Mouse (Mus musculus) G1E-ER4 (cell line): ENCODE data around the gene Cnr2. TPM values are rescaled to one million over a fixed set of nuclear protein-coding genes. Genes with fewer than 3 reads are reported as not detected.

Experiments
- GATA1 ChIP-seq: IDR thresholded peaks from one replicate; pipeline ENCODE4 v1.8.0; 2012; ENCODE audit warnings: low read length, inconsistent platforms
- polyA plus RNA-seq: library from polyadenylated mRNA; stranded (reverse); fragments of >175 nt; gene quantifications from 2 replicates; pipeline ENCODE4 v1.2.3, GENCODE M21; 2012

Gene Cnr2
- polyA plus RNA-seq: 2.2 and 2.7 TPM in 2 replicates

DNA sequence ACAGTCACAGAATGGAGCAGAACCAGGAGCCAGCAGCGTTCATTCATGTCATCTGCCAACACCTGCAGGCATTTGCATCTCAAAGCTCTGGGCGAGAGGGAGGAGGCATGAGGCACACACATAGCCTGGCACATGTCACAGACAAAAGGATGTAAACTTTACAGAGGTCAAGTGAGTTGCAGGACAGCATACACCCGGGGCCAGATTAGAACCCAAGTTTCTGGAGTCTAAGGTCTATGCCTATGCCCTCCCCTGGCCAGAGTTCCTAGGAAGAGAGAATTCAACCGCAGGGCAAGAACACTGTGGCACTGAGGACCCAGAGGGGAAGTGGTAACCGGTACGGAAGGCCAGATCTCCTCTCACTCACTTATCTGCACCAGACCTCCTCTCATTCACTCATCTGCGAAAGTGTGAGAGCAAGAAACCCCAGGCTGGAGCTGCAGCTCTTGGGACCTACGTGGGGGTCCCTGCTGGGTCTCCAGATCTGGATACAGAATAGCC is at the start of gene Cnr2:
Gene Cnr2 (plus strand): TSS at position 324 of the 501 bp plus-strand sequence.
- TF ChIP-seq GATA1: no peak

DNA sequence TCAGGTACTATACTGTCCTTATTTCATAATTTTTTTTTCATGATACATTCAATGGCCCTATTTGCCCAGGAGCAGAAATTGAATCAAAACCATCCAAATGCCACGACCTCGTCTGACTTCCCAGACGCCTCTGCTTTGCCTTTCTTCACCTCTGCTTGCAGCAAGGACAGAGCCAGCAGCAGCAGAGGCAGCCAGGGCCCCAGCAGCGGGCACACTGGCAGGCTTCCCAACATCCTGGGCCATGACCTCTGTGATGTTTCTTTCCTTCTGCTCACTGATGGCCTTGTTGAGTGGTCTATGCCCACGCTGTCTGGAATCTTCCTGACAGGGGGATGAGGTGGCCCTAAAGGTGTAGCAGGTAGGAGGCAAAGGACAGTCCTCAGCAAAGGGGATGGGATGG is 47.6 kb upstream of the Cnr2 start:
- TF ChIP-seq GATA1: no peak

DNA sequence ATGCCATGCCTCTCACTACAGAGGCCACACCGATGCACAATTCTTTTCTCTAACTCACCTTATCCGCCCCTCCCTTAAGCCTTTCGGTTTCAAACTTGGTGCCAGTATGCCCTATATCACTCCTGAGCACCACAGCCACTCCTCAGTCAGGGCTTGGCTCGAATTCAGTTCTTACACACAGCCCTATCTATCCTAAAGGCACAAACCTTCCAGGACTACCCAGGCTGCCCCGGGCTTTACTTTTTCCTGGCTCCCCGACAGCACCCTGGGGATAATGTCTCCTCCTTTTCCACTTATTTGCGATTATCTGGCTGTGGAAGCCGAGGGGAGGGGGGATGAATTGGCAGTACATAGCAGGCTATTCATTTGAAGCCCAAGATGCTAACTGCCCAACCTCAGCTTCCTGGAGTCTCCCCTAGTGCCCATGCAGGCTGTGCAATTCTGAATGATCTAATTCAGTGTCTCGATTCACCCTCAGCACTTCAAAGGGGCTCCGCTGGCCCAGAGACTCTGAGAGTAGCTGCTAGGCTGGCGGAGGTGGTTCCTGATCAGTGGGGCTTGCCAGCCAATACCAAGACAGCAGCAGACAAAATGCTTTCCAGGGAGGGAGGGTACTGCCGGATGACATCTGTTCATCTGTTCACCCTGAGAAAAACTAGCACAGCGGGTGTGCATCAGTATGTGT is 44.6 kb upstream of the Cnr2 start:
- TF ChIP-seq GATA1: no peak

DNA sequence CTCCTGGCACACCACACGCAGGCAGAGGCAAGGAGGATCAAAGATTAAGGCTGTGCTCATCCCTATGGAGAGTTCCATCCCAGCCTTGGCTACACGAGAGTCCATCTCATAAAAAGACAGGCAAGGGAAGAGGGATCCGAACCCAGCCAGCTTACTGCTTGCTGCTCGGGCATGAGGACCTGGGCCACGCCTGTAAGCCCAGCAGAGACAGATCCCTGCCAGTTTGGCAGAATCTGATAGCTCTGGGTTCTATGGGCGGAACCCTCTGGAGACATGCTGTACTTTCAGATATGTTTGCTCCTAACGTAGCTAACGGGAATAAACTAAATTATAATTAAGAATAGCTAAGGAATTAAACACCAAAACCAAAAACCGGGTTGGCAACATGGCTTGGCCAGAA is 43.3 kb upstream of the Cnr2 start:
- no peak for TF ChIP-seq GATA1

DNA sequence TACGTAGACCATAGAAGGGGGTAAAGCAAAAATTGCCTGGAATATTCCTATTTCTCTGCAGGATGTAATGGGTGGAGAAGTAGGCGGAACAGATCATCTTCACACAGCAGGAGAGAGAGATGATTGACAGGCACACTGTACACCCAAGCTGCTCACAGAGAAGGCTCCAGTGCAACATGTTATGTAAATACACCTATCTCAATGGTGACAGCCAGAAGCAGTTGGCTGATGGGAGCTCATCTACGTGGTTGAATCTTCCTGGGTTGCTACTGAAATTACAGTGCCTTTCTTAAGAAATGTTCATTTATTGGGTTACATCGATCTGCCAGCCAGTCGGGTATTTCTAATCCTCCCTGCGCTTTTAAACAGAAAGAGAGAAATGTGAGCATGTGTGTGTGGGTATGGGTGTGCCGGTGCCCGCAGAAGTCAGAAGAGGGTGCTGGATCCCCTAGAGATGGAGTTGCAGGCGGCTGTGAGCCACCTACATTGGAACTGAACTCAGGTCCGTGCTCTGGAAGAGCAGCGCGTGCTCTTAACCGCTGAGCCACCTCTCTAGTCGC is 41.1 kb upstream of the Cnr2 start:
- TF ChIP-seq GATA1: no peak

DNA sequence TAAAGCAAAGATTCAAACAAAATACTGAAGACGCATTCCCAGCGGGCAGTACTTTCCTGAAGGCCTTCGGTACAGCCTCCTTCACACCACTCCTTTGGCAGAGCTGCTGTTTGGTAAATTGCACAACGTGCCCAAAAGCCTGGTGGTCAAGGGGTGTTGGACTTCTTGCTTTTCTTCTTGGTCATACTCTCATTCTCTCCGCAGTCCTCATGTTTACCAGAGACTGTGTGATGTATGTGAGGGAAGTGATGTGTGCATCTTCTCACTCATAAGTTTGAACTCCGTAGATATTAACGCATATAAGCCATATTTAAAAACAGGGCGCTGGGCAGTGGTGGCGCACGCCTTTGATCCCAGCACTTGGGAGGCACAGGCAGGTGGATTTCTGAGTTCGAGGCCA is 40.6 kb upstream of the Cnr2 start:
- no peak for TF ChIP-seq GATA1

DNA sequence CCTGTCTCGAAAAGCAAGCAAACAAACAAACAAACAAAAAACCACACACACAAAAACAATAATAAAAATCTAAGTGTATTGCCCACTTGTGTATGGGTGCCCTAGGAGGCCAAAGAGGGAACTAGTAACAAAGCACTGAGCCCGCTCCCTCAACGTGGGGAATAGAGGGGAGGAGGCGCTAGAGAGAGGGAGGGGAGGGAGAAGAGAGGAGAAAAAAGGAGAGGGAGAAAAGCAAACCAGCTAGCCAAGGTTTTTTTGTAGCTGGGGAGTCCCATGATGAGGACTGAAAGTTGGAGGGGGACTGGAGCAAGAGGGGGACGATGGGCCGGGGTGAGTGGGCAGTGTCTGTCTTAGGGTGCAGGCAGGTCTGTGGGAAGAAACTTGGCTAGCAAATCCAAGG is 40.1 kb upstream of the Cnr2 start:
- no peak for TF ChIP-seq GATA1

DNA sequence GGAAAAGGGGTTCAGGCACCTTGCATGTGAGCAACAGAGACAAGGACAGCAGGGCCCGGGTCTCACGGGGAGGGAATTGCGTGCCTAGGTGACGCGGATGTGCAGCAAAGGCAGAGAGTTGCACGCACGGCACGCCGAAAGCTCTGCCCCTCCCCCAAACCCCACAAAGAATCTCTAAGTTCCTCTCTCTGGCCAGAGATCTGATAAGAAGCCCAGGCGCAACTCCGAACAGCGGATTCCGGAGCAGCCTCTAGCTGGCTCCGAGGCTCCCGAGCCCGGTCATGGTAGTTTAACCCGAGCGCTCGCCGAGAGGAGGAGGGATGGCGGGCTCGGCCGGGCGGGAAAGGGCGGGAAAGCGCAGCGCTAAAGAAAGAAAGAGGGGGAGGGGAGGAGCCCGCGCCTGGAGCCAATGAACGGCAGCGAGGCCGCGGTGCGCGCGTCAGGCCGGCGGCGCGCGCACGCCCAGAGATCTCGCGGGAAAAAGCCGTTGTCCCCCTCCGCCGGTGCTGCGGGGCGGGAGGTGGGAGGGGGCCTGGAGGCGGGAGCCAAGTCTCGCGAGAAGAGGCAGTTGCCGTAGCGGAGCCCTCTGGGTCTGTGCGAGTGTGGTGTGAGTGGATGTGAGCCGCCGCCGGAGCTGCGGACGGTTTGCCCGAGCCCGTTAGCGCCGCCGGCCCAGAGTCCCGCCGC is 39.5 kb upstream of the Cnr2 start, which contains the start of gene Srsf10:
Gene Srsf10 (plus strand): TSS at position 212 of the 687 bp plus-strand sequence.
- no peak for TF ChIP-seq GATA1

DNA sequence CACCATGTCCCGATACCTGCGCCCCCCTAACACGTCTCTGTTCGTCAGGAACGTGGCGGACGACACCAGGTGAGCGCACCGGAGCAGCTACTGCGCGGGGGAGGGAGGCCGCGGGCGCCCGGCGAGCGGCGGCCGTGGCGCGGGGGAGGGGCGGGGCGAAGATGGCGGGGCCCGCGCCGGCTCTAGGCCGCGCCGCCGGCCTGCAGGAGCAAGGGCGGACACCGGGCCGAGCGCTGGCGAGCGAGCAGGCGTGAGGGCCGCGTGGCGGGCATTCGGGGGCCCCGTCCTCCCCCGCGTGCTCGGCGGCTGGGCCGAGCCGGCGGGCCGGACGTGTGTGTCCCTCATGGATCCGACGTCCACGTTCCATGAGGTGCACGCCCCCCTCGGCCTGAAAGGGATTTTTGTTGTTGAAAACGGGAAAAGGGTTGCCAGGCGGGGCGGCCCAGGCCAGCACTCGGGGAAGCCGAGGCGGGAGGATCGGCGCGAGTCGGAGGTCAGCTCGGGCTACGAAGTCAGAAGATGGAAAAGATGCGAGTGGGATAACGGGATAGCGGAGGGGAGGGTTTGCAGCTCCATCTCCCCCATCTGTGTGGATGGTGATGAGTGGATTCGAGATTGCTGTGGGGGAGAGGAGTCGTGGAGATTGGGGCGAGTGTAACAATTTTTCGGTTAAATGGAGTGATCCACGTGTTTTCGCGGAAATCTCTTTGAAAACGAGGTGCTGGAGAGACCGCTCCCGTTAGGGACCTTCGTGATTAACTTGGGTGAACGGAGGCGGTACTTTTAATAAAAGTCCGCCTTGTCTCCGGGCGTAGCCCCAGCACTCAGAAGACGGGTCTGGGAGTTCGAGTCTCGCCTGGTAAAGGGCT is 38.7 kb upstream of the Cnr2 start:
- TF ChIP-seq GATA1: no peak

DNA sequence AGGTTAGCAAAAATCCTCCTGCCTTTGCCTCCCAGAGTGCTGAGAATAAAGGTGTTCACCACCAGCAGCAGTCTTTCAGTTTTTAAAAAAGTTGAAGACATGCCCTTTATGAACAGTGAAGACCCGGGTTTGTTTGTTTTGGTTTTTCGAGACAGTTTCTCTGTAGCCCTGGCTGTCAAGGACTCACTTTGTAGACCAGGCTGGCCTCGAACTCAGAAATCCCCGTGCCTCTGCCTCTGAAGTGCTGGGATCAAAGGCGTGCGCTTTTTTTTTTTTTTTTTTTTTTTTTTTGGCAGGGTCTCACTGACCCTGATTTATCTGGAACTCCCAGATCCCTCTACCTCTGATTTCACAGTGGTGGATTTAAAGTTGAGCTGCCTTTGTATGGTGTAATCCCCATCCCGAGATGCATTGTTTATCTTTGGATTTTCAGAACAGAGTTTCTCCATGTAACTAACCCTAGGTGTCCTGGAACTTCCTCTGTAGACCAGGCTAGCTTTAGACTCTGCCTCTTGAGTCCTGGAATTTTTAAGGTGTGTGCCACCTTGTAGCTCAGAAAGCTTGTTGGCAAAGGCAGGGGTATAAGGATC is 37.5 kb upstream of the Cnr2 start:
- TF ChIP-seq GATA1: no peak

DNA sequence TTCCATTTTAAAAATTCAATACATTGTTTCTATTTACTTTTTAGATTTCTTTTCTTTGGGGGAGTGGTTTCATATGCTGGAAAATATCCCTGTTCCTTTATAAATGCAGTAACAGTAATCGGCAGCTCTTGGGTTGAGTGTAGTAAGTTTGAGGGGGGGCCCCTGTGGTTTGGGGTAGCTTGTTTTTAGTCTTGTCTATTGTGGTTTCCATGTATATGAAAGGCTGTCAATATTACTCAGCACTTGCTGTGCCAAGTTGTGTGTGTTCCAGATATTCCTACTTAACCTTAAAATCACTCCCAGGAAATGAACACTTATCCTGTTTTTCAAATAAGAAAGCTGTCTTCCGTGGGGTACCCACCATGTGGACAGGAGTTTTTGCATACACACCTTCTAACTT is 26.2 kb upstream of the Cnr2 start:
- no peak for TF ChIP-seq GATA1

DNA sequence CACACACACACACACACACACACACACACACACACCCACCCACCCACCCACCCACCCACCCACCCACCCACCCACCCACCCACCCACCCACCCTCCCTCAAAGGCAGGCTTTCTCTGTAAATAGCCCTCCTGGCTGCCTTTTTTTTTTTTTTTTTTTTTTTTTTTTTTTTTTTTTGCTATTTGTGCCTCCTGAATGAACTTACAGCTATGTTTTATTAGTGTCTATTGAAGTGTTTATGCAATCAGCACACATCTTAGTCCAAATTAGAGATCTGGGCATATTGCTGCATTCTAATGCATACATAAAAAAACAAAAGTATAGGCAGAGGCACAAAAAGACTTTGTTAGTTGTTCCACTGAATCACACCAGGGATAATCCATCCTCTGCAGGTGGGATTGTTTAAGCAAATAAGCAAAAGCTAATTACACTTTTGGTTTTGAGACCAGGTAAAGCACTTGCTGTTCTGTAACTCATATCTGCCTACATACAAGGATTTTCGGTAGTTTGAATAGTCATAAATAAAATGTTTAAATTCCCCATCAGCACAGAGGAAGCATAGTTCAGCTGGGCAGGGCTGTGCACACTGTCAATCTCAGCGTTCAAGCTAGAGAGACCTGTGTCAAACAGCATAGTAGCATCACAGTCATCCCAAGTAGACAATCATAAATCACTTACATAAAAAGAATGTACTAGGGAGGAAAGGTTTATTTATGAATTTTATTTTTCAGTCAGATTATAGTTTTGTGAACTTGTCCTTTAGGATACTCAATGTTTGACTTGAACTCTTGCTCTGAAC is 24.8 kb upstream of the Cnr2 start:
- TF ChIP-seq GATA1: no peak

DNA sequence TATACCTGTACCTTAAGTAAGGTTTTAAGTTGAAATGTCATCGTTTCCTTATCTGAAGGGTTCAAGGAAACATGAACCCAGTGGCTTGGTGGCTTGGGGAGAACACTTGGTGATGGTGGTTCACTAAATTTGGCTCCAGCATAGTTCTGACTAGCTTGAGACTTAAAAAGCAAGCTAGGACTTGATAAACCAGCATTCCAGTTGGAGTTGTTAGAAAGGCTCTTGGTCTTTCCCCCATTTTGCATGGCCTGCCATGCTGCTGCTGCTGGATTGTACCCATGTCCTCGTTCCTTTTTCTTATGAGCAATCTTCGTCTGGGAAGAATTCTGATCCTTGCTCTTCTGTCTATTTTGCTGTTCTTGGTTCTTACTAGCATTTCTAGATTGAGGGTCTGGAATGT is 23.2 kb upstream of the Cnr2 start:
- no peak for TF ChIP-seq GATA1

DNA sequence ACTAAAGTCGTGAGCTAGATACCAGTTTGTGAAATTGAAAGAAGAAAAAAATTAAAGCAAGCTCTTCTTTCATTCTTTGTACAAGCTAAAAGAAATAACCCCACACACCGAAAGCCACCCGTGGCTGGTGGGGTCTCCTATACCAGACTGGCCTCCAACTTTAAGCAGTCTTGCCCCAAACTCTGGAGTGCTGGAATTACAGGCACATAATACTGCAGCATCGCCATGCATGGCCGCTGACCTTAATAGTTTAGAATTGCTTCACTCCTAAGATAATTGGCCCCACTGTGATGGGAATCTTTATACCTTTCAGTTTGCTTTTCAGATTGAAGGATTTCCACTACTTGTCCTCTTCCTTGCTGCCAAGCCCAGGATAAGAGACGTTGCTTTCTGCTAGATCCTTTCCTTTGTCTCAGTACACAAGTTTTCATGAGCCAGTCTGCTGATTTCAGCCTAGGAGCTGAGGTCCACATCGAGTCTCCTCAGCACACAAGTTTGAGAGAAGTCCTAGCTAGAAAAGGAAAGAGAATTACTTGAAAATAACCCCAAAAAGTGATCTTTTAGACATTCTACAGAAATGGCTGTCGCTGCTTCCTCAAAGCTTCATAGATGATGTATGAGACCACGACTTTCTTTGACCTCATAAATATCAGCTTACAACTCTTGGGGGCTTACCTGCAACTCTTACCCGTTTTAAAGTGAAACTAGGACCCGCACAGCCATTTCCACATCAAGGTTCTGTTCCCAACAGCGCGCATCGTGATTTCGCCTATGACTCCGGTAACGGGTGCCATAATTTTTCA is 22.4 kb upstream of the Cnr2 start:
- TF ChIP-seq GATA1: no peak
